Mouse (Mus musculus) CH12.LX (cell line): ENCODE results near the gene Stag3. TPM values are rescaled to one million over a fixed set of nuclear protein-coding genes. Genes with fewer than 3 reads are reported as not detected.

Experiments
- DNase-seq: peaks from one replicate; pipeline ENCODE4 v3.0.0-alpha.2; 2013; ENCODE audit errors: extremely low read depth
- H3K27ac ChIP-seq: 2 replicates; pipeline ENCODE4 v1.5.1; 2012; ENCODE audit warnings: low read depth, mild to moderate bottlenecking, control low read depth, moderate library complexity; ENCODE audit not compliant: insufficient read depth
- H3K27me3 ChIP-seq: replicated peaks from 2 replicates; pipeline ENCODE3; 2012; ENCODE audit warnings: inconsistent platforms
- H3K36me3 ChIP-seq, 2 experiments: replicated peaks in 1 of 2; 2 replicates each; pipeline versions ENCODE3 to v1.6.1; 2012; ENCODE audit warnings: inconsistent platforms in 1 of 2, low read length in 1 of 2, mild to moderate bottlenecking in 1 of 2, mixed read lengths in 1 of 2, moderate library complexity in 1 of 2; ENCODE audit not compliant: control insufficient read depth in 1 of 2, insufficient read depth in 1 of 2
- H3K4me1 ChIP-seq, 2 experiments: 2 replicates each; pipeline ENCODE4 v1.6.1; 2012; ENCODE audit warnings: inconsistent platforms in 1 of 2, moderate library complexity in 1 of 2; ENCODE audit not compliant: insufficient read depth in 2 of 2, control insufficient read depth in 1 of 2
- H3K4me2 ChIP-seq: 2 replicates; pipeline ENCODE4 v1.6.1; 2012; ENCODE audit warnings: low read depth, mild to moderate bottlenecking, control low read depth; ENCODE audit not compliant: poor library complexity, insufficient read depth, severe bottlenecking
- H3K4me3 ChIP-seq, 3 experiments: fragments of 150-350 bp in 1 of 3; sonication (generic) in 1 of 3; replicated peaks in 1 of 3; 2 replicates each; pipeline versions ENCODE3 to v1.5.1; 2011 to 2012; ENCODE audit warnings: low read depth in 2 of 3, low read length in 2 of 3, mild to moderate bottlenecking in 2 of 3, moderate library complexity in 2 of 3, control low read depth in 1 of 3, improper control_type of control experiment in 1 of 3, inconsistent platforms in 1 of 3, mixed read lengths in 1 of 3; ENCODE audit not compliant: poor library complexity in 1 of 3
- H3K79me2 ChIP-seq: replicated peaks from 2 replicates; pipeline ENCODE4 v1.6.1; 2012; ENCODE audit warnings: mild to moderate bottlenecking, moderate library complexity; ENCODE audit not compliant: control insufficient read depth, poor library complexity, insufficient read depth, severe bottlenecking; ENCODE audit errors: extremely low read depth
- H3K9ac ChIP-seq: 2 replicates; pipeline ENCODE4 v1.6.1; 2012; ENCODE audit warnings: low read depth, mild to moderate bottlenecking, control low read depth, moderate library complexity; ENCODE audit not compliant: insufficient read depth
- H3K9me3 ChIP-seq: replicated peaks from 2 replicates; pipeline ENCODE3; 2012; ENCODE audit warnings: low read length, inconsistent platforms, mixed read lengths
- CHD2 ChIP-seq: IDR thresholded peaks from 2 replicates; pipeline ENCODE4 v1.6.1; 2011; ENCODE audit warnings: low read length, improper control_type of control experiment
- ELF1 ChIP-seq: IDR thresholded peaks from 2 replicates; pipeline ENCODE4 v1.6.1; 2014; ENCODE audit warnings: low read depth, mild to moderate bottlenecking, inconsistent platforms, low read length, improper control_type of control experiment
- EP300 ChIP-seq: IDR thresholded peaks from 2 replicates; pipeline ENCODE4 v1.6.1; 2011; ENCODE audit warnings: low read length, improper control_type of control experiment
- GABPA ChIP-seq: IDR thresholded peaks from 2 replicates; pipeline ENCODE4 v1.6.1; 2012; ENCODE audit warnings: low read depth, low read length, improper control_type of control experiment, inconsistent platforms; ENCODE audit not compliant: insufficient replicate concordance
- KAT2A ChIP-seq: IDR thresholded peaks from 2 replicates; pipeline ENCODE4 v1.6.1; 2012; ENCODE audit warnings: low read length, improper control_type of control experiment, inconsistent platforms; ENCODE audit not compliant: insufficient replicate concordance
- MAZ ChIP-seq: IDR thresholded peaks from 2 replicates; pipeline ENCODE4 v1.6.1; 2012; ENCODE audit warnings: low read depth, mild to moderate bottlenecking, inconsistent platforms, low read length, improper control_type of control experiment, moderate library complexity
- NELFE ChIP-seq: IDR thresholded peaks from 2 replicates; pipeline ENCODE4 v1.6.1; 2011; ENCODE audit warnings: low read depth, low read length, improper control_type of control experiment
- POLR2A ChIP-seq: IDR thresholded peaks from 2 replicates; pipeline ENCODE4 v1.6.1; 2011; ENCODE audit warnings: low read depth, mild to moderate bottlenecking, improper control_type of control experiment, low read length
- RAD21 ChIP-seq: IDR thresholded peaks from 2 replicates; pipeline ENCODE4 v1.6.1; 2011; ENCODE audit warnings: low read depth, mild to moderate bottlenecking, low read length, improper control_type of control experiment, moderate library complexity
- SMC3 ChIP-seq: IDR thresholded peaks from 2 replicates; pipeline ENCODE4 v1.6.1; 2011; ENCODE audit warnings: low read depth, low read length, improper control_type of control experiment
- TBP ChIP-seq: conservative IDR thresholded peaks from 2 replicates; pipeline ENCODE4 v1.6.1; 2011; ENCODE audit warnings: low read depth, low read length, improper control_type of control experiment
- TCF12 ChIP-seq: IDR thresholded peaks from 2 replicates; pipeline ENCODE4 v1.6.1; 2014; ENCODE audit warnings: low read depth, mild to moderate bottlenecking, inconsistent platforms, low read length, improper control_type of control experiment
- UBTF ChIP-seq: IDR thresholded peaks from 2 replicates; pipeline ENCODE4 v1.6.1; 2012; ENCODE audit warnings: low read depth, mild to moderate bottlenecking, inconsistent platforms, low read length, improper control_type of control experiment, moderate library complexity
- USF2 ChIP-seq: conservative IDR thresholded peaks from 2 replicates; pipeline ENCODE4 v1.6.1; 2011; ENCODE audit warnings: low read depth, low read length, improper control_type of control experiment
- ZC3H11A ChIP-seq: IDR thresholded peaks from 2 replicates; pipeline ENCODE4 v1.6.1; 2012; ENCODE audit warnings: low read depth, mild to moderate bottlenecking, inconsistent platforms, low read length, improper control_type of control experiment
- ZKSCAN1 ChIP-seq: IDR thresholded peaks from 2 replicates; pipeline ENCODE4 v1.6.1; 2012; ENCODE audit warnings: low read depth, inconsistent platforms, low read length, improper control_type of control experiment, borderline replicate concordance
- ZNF384 ChIP-seq: IDR thresholded peaks from 2 replicates; pipeline ENCODE4 v1.6.1; 2012; ENCODE audit warnings: low read depth, low read length, improper control_type of control experiment, inconsistent platforms
- dilution Hi-C: fragments of 300-500 bp; cut with MboI; formaldehyde crosslinking; loops from 2 replicates; pipeline ENCODE4 v1.14.3; 2020; ENCODE audit warnings: low sequenced_read_pairs; ENCODE audit not compliant: extremely low pct_unique_long_range_greater_than_20kb, extremely low pct_ligation_motif_present
- in situ Hi-C: fragments of 300-500 bp; cut with MboI; formaldehyde crosslinking; loops from 3 replicates; pipeline ENCODE4 v1.14.3; 2019; ENCODE audit warnings: low sequenced_read_pairs, low pct_ligation_motif_present, low pct_unique_long_range_greater_than_20kb, mixed read lengths
- polyA plus RNA-seq: library from polyadenylated mRNA; unstranded; fragments of >175 nt; gene quantifications from 2 replicates; pipeline ENCODE4 v1.2.1, GENCODE M21; 2012; ENCODE audit warnings: low read depth; ENCODE audit not compliant: insufficient read length
- total RNA-seq, 2 experiments: library from RNA; depleted of rRNA; stranded (reverse); fragments of 300-350 nt in 1 of 2; fragments of >200 nt in 1 of 2; gene quantifications; 2 replicates each; pipeline ENCODE4 v1.2.3; 2012 to 2014

The Stag3 gene
- total and polyA plus RNA-seq, 3 experiments = not detected

DNA sequence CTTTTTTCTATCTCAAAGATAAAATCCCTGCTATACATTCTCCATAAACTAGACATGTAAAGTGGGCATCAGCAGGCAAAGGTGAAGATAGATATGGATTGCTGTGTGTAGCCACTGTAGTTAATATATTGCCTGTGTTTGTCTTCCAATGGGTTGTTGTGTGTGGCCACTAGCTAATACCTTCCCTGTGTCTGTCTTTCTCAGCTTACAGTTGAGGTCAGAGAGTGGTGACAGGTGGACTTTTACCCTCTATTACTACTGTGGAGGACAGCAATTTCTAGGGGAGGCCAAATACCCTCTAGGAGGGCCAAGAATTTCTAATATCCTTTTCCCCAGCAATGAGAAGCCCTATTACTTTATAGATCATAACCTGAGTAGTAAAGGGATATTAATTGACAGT lies 45.8 kb upstream of the Stag3 start:
- Histone ChIP-seq H3K9me3 (no peaks in the 10 kb centered on the region), H3K9ac (no peak overlapping the region), H3K4me1 (no peaks in the 10 kb centered on the region), H3K36me3 (no peaks in the 10 kb centered on the region), H3K4me3 (no peak overlapping the region), H3K79me2 (no peaks in the 10 kb centered on the region), H3K27ac (no peak overlapping the region), H3K27me3 (peaks cover 2% of the 10 kb centered on the region), H3K4me2 (no peak overlapping the region)
- in situ Hi-C loops (loop anchor here (25.0 kb wide), 1 partner anchor 428 kb away; no protein-coding TSS in a partner anchor), dilution Hi-C loops (no loop called here)
- no peak for TF ChIP-seq TBP
- no peak for TF ChIP-seq ZNF384
- TF ChIP-seq NELFE = no peak
- TF ChIP-seq MAZ = no peak
- DNase-seq = no peak

DNA sequence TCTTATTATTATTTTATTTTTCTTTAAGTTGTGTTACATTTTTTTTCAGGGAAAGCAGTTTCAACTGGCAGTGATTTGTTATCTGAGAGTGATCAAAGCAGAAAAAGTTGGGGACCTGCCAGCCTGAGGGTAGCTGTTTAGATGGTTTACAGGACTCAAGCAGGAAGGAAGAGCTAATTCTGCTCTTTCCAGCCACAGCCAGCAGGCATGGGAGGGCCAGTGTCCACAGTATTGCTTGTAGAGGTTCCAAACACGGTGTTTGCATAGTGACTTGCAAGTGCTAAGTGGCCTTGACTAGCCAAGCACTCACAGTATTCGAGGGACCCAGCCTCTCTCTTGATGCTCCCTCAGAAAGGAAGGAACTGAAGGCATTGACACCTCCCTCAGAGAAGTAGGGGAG lies 38.5 kb upstream of the Stag3 start:
- Histone ChIP-seq H3K9ac (no peak overlapping the region), H3K27ac (no peak overlapping the region), H3K36me3 (no peaks in the 10 kb centered on the region), H3K4me3 (no peak overlapping the region), H3K4me1 (peaks cover 0 to 4% of the 10 kb centered on the region in 2 experiments; a peak in 1 of 4 replicates), H3K27me3 (peaks cover 3% of the 10 kb centered on the region), H3K4me2 (no peak overlapping the region), H3K9me3 (no peaks in the 10 kb centered on the region), H3K79me2 (no peaks in the 10 kb centered on the region)
- DNase-seq = no peak
- in situ Hi-C loops = loop anchor here (25.0 kb wide), 1 partner anchor 421 kb away; no protein-coding TSS in a partner anchor
- TF ChIP-seq TCF12 = no peak
- TF ChIP-seq RAD21 = no peak
- no peak for TF ChIP-seq GABPA
- TF ChIP-seq KAT2A = no peak
- no peak for TF ChIP-seq CHD2
- TF ChIP-seq SMC3 = no peak
- TF ChIP-seq POLR2A = no peak
- TF ChIP-seq ELF1 = no peak
- no peak for TF ChIP-seq USF2
- no peak for TF ChIP-seq ZC3H11A
- no peak for TF ChIP-seq ZKSCAN1
- no peak for TF ChIP-seq EP300
- TF ChIP-seq UBTF = no peak
- dilution Hi-C loops = no loop called here
